Mouse (Mus musculus) neural tube, embryonic 11.5 days (tissue): ENCODE results near the gene Pde4b. TPM values are rescaled to one million over a fixed set of nuclear protein-coding genes. Genes with fewer than 3 reads are reported as not detected.

Experiments used
- ATAC-seq: fragments of 200-750 bp; cut with Nextera tagmentation; 2 replicates; pipeline ENCODE4 v1.8.0; 2017; ENCODE audit warnings: moderate number of reproducible peaks, mild to moderate bottlenecking, moderate TSS enrichment, moderate library complexity; ENCODE audit not compliant: insufficient read depth, low FRiP score, low TSS enrichment
- DNase-seq: peaks from one replicate; pipeline ENCODE4 v3.0.0-alpha.2; 2015; ENCODE audit warnings: low spot score
- H3K27ac ChIP-seq: fragments of 300-500 bp; sonication (generic); 2 replicates; pipeline ENCODE4 v1.5.1; 2014; ENCODE audit warnings: low read depth, mild to moderate bottlenecking, low read length
- H3K27me3 ChIP-seq: fragments of 300-500 bp; sonication (generic); 2 replicates; pipeline ENCODE4 v1.6.1; 2014; ENCODE audit warnings: mild to moderate bottlenecking, low read length, mixed read lengths; ENCODE audit not compliant: control insufficient read depth, insufficient read depth
- H3K36me3 ChIP-seq: fragments of 300-500 bp; sonication (generic); 2 replicates; pipeline ENCODE4 v1.6.1; 2014; ENCODE audit warnings: mild to moderate bottlenecking, low read length, moderate library complexity, mixed read lengths; ENCODE audit not compliant: control insufficient read depth, insufficient read depth
- H3K4me1 ChIP-seq: fragments of 300-500 bp; sonication (generic); 2 replicates; pipeline ENCODE4 v1.6.1; 2014; ENCODE audit warnings: low read length, mixed read lengths; ENCODE audit not compliant: control insufficient read depth, insufficient read depth
- H3K4me2 ChIP-seq: fragments of 300-500 bp; sonication (generic); 2 replicates; pipeline ENCODE4 v1.6.1; 2014; ENCODE audit warnings: low read depth, mild to moderate bottlenecking, moderate library complexity
- H3K4me3 ChIP-seq: fragments of 300-500 bp; sonication (generic); 2 replicates; pipeline ENCODE4 v1.5.1; 2014; ENCODE audit warnings: low read depth, low read length
- H3K9ac ChIP-seq: fragments of 300-500 bp; sonication (generic); 2 replicates; pipeline ENCODE4 v1.6.1; 2014; ENCODE audit warnings: mild to moderate bottlenecking, low read length
- H3K9me3 ChIP-seq: fragments of 300-500 bp; sonication (generic); 2 replicates; pipeline ENCODE4 v1.6.1; 2016; ENCODE audit warnings: low read length; ENCODE audit not compliant: control insufficient read depth
- WGBS: fragments of 180-500 bp; shearing (Covaris S2); extraction: QIAGEN DNeasy Blood & Tissue Kit; methylation state at CpG from one replicate; pipeline ENCODE4 v1.1.7; 2014; 5-methylcytosine and 5-hydroxymethylcytosine counted together
- polyA plus RNA-seq: library from polyadenylated mRNA; unstranded; fragments of >200 nt; fragmentation: Nextera tagmentation; extraction: Ambion mirVana; gene quantifications from 2 replicates; pipeline ENCODE4 v1.2.1, GENCODE M21; 2014

Pde4b gene
- polyA plus RNA-seq, 1 experiment from 2014 or later, result 15.7 TPM

DNA sequence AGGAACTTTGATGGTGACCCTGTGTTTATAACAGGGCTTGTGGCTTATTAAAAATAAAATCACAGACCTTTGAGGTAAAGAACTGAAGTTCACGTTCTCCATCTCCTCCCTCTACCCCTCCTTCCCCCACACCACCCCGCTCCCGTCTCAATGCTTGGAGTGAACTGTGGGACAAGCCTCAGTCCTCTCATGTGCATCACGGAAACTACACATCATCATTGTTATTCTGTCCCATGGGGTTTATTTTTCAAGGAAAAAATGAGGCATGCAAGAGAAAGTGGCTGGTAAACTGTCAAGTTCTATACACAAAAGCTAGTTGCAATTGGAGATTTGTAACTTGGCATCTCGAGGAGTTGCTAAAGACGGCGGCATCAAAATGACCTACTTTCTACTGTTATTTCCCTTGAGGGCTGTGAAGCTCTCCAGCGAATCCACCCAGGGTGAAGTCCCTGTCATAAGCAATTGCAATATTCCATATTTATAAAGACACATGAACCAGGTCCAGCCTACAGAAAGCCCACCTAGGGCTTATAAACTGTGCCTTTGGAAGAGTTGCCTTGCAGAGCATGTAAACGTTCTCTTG is 476.0 kb downstream of the Pde4b start:
- 84% methylated on average over 9 of the region's 9 CpGs for whole genome bisulfite sequencing
- Histone ChIP-seq H3K4me1 (peaks cover 6% of the 10 kb centered on the region; the same call in 1 of the 2 replicates), H3K36me3 (no peaks in the 10 kb centered on the region), H3K9ac (no peak overlapping the region), H3K4me2 (no peak overlapping the region), H3K4me3 (no peak overlapping the region), H3K27ac (no peak overlapping the region), H3K27me3 (no peaks in the 10 kb centered on the region), H3K9me3 (no peaks in the 10 kb centered on the region)
- DNase-seq (no peak), ATAC-seq (no peak)

DNA sequence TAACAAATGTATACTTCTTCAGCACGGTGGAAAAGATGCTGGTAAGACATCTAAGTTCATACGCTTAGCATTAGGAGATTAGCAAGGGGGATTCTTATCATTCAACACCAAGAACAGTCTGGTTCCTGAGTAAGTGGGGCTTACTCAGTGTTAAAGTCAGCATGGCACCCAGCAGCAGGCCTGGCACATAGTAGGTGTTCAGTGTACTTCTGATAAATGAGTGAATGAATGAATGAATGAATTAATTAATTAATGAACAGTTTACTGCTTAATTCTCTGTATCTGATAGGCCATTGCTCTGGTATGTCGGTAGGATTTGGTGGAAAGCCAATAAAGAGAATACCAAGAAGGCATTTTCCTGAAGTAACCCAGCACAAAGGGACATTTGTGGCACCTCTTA is 476.9 kb downstream of the Pde4b start:
- WGBS, result 86% methylated on average over 3 of the region's 3 CpGs
- no peak overlapping the region for H3K4me2 ChIP-seq

DNA sequence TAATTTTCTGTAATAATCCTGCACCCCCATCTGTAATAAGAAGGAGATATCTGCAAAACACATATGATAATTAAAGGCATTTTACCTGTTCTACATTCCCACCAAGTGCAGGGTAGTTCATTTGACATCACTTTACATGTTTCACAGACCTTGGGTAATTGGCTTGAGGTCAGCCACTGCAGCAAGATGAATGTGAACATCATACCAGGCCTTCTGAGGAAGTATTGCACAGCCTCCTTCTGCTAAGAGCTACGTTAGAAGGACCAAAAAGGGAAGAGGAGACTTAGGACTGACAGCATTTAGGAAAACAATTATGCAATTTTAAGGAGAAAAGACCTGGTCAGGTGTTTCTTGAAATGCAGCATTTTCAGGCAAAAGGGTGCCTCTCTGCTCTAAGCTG is 479.1 kb downstream of the Pde4b start:
- Histone ChIP-seq H3K9me3 (no peaks in the 10 kb centered on the region), H3K36me3 (no peaks in the 10 kb centered on the region), H3K27ac (no peak overlapping the region), H3K4me2 (no peak overlapping the region), H3K4me1 (peaks cover 8% of the 10 kb centered on the region), H3K9ac (no peak overlapping the region), H3K4me3 (no peak overlapping the region), H3K27me3 (no peaks in the 10 kb centered on the region)
- DNase-seq (no peak), ATAC-seq (no peak)
- WGBS, result 9% methylated on average over 1 of the region's 1 CpGs

More for the DNA sequence above, 476.9 kb downstream of the Pde4b start:
- no peaks in the 10 kb centered on the region for H3K36me3 ChIP-seq
- no peak for DNase-seq
- no peak overlapping the region for H3K4me3 ChIP-seq
- H3K4me1 ChIP-seq, result peaks cover 8% of the 10 kb centered on the region; the same call in 1 of the 2 replicates
- ATAC-seq, result no peak
- H3K9ac ChIP-seq, result no peak overlapping the region
- no peaks in the 10 kb centered on the region for H3K27me3 ChIP-seq
- no peaks in the 10 kb centered on the region for H3K9me3 ChIP-seq
- H3K27ac ChIP-seq, result no peak overlapping the region

DNA sequence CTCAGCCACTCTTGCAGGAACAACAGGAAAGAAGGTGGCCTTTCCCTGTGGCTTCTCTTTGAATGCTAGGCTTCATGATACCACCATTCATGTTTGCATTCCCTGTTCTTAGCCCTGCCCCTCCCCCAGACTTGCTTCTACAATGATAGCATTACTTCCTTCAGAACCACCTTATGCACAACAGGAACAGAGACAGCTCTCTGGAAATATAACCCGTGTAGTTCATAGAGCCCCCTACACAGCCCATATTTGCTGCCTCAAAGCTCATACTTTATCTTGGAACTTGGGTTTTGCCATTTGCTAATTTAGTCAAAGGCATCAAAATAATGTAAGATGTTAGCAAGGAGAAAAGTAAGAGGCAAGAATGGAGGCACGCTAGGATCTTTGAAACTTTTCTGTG is 479.8 kb downstream of the Pde4b start:
- DNase-seq (no peak), ATAC-seq (no peak)
- H3K4me1 ChIP-seq, result peaks cover 8% of the 10 kb centered on the region
- H3K36me3 ChIP-seq, result no peaks in the 10 kb centered on the region
- H3K27ac ChIP-seq, result no peak overlapping the region
- 51% methylated on average over 2 of the region's 2 CpGs for WGBS
- no peaks in the 10 kb centered on the region for H3K27me3 ChIP-seq
- H3K4me2 ChIP-seq, result no peak overlapping the region
- no peak overlapping the region for H3K9ac ChIP-seq
- no peak overlapping the region for H3K4me3 ChIP-seq
- no peaks in the 10 kb centered on the region for H3K9me3 ChIP-seq

DNA sequence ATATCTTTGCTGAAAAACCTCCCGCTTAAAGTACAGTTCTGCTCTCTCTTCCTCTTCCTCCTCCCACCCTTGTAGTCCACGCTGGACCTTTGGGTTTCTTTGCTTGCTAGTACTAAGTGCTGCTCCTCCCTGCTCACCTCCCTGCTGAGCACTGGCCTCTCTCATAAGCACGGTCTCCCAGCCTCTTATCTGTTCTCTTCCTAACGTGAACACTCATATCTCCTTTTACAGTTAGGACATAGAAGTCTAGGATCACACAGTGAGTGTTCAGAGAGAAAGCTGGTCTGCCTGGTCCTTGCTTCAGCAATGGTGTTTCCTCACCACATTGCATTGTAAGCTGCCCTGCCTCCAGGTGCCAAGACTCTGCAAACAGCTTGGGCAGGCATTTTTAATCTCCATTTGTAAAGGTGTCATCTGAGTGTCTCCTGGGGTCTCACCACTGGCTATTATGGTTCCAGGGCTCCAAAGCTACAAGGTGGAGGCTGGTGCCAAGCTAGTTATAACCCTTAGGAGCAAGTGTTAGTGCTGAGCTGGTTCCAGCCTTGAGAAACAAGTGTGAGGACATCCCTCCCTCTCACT is 480.4 kb downstream of the Pde4b start:
- 26% methylated on average over 4 of the region's 4 CpGs for WGBS
- Histone ChIP-seq H3K4me1 (peaks cover 8% of the 10 kb centered on the region), H3K4me2 (no peak overlapping the region), H3K9me3 (no peaks in the 10 kb centered on the region), H3K27ac (no peak overlapping the region), H3K36me3 (no peaks in the 10 kb centered on the region), H3K9ac (no peak overlapping the region), H3K27me3 (no peaks in the 10 kb centered on the region), H3K4me3 (no peak overlapping the region)
- ATAC-seq, result no peak
- no peak for DNase-seq

DNA sequence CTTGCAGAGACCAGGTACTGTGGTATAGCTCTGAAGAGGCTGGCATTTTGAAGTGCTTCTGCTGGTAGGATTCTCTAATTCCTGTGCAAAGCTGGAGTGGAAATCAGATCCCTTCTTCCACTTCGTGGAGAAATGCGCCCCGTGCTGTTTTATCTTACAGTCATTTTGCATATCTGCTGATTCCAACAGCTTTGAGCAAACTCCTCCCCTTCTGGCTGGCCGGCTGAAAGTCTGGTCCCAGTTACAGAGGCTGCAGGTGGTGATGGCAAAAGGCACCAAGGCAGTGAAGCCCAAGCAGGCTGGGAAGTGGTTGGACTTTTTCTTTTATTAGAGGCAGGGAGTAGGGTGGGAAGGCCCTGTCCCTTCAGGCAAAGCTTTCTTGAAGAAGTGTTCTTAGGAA is 481.2 kb downstream of the Pde4b start:
- ATAC-seq, result no peak
- no peaks in the 10 kb centered on the region for H3K36me3 ChIP-seq
- WGBS, result 10% methylated on average over 4 of the region's 4 CpGs
- no peak overlapping the region for H3K4me2 ChIP-seq
- no peak overlapping the region for H3K27ac ChIP-seq
- DNase-seq, result peak; percentile 41
- H3K9me3 ChIP-seq, result no peaks in the 10 kb centered on the region
- no peak overlapping the region for H3K9ac ChIP-seq
- H3K27me3 ChIP-seq, result no peaks in the 10 kb centered on the region
- H3K4me1 ChIP-seq, result peaks cover 8% of the 10 kb centered on the region
- H3K4me3 ChIP-seq, result no peak overlapping the region

DNA sequence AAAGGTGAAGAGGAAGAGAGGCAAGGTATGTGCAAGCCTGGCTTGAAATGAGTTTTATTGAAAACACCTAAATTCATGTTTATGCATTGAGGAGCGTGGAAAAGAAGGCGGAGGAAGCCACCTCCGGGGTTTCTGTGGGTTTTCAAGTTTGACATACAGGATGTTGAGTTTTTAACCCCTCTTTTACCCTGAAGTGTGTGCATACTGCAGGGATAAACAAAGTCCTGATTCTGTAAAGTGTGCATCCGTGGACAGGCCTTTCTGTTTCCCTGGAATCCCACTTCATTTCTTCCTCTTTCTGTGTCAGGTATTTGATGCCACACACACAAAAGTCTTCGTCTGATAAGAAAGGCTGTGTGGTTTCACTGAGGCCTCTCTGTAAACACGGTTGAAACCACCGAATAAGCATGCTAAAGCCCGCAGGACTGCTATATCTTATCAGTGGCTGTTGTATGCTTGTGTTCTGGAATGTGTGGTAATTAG is 481.8 kb downstream of the Pde4b start:
- H3K4me2 ChIP-seq, result no peak overlapping the region
- no peaks in the 10 kb centered on the region for H3K27me3 ChIP-seq
- no peaks in the 10 kb centered on the region for H3K9me3 ChIP-seq
- H3K27ac ChIP-seq, result no peak overlapping the region
- ATAC-seq, result no peak
- no peak overlapping the region for H3K4me3 ChIP-seq
- 27% methylated on average over 8 of the region's 8 CpGs for WGBS
- H3K9ac ChIP-seq, result no peak overlapping the region
- H3K4me1 ChIP-seq, result peaks cover 8% of the 10 kb centered on the region
- no peaks in the 10 kb centered on the region for H3K36me3 ChIP-seq
- no peak for DNase-seq

DNA sequence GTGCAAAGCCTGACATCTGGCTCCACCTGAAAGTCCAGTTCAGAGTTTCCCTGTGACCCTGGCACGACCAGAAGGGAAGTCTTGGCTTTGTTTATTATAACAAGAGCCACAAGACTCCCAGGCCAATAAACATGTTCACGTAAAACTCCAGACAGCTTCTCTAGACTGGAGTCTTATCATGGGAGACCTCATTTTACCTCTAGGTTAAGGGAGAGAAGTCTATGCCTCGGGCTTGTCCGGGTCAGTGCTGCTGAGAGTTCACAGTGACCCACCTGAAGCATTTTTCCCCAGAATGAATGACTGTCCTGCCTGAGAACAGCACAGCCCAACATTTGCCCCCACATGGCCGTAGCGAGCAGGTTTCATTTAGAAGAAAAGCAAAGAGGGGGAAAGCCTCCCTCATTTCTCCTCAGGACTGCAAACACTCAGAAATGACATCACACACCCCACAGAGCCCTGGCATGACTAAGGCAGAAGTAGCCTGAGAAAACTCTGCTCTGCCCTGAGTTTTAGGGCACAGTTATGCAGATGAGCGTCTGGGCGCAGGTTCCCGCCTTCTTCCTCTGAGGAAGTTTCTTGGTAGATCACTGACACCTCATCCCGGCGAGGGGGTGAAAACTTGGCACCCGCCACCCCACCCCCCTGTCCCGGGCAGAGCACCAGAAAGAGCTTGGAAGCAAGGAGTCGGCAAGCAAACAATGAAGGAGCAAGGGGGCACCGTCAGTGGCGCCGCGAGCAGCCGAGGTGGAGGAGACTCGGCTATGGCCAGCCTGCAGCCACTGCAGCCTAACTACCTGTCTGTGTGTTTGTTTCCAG is 482.8 kb downstream of the Pde4b start:
- Histone ChIP-seq H3K9me3 (no peaks in the 10 kb centered on the region), H3K4me1 (peaks cover 12% of the 10 kb centered on the region), H3K27ac (no peak overlapping the region), H3K36me3 (no peaks in the 10 kb centered on the region), H3K27me3 (no peaks in the 10 kb centered on the region), H3K4me2 (peak overlapping the region; percentile 68), H3K4me3 (peak overlapping the region; percentile 32), H3K9ac (peak overlapping the region; percentile 52)
- peak; percentile 48 for DNase-seq
- WGBS, result under 1% methylated on average over 20 of the region's 20 CpGs
- peak; percentile 64; the same call in 1 of the 2 replicates for ATAC-seq
